Mouse (Mus musculus) neural tube, embryonic 13.5 days (tissue): Measurements from ENCODE around the gene D8Ertd738e. TPM values are rescaled to one million over a fixed set of nuclear protein-coding genes. Genes with fewer than 3 reads are reported as not detected.

Experiments
- ATAC-seq: fragments of 200-750 bp; cut with Nextera tagmentation; 2 replicates; pipeline ENCODE4 v1.8.0; 2017; ENCODE audit warnings: low read depth, mild to moderate bottlenecking, moderate TSS enrichment, moderate library complexity
- H3K27ac ChIP-seq: fragments of 300-500 bp; sonication (generic); replicated peaks from 2 replicates; pipeline ENCODE4 v1.5.1; 2015; ENCODE audit warnings: moderate library complexity, mild to moderate bottlenecking, inconsistent platforms
- H3K27me3 ChIP-seq: fragments of 300-500 bp; sonication (generic); 2 replicates; pipeline ENCODE4 v1.6.1; 2015; ENCODE audit warnings: mild to moderate bottlenecking, inconsistent platforms
- H3K36me3 ChIP-seq: fragments of 300-500 bp; sonication (generic); 2 replicates; pipeline ENCODE4 v1.6.1; 2015; ENCODE audit warnings: mild to moderate bottlenecking, inconsistent platforms
- H3K4me1 ChIP-seq: fragments of 300-500 bp; sonication (generic); replicated peaks from 2 replicates; pipeline ENCODE4 v1.6.1; 2015; ENCODE audit warnings: inconsistent platforms
- H3K4me2 ChIP-seq: fragments of 300-500 bp; sonication (generic); 2 replicates; pipeline ENCODE4 v1.6.1; 2015; ENCODE audit warnings: inconsistent platforms, mild to moderate bottlenecking, moderate library complexity
- H3K4me3 ChIP-seq: fragments of 300-500 bp; sonication (generic); 2 replicates; pipeline ENCODE4 v1.5.1; 2015; ENCODE audit warnings: mild to moderate bottlenecking, inconsistent platforms
- H3K9ac ChIP-seq: fragments of 300-500 bp; sonication (generic); 2 replicates; pipeline ENCODE4 v1.6.1; 2015; ENCODE audit warnings: moderate library complexity, mild to moderate bottlenecking, inconsistent platforms
- H3K9me3 ChIP-seq: fragments of 300-500 bp; sonication (generic); 2 replicates; pipeline ENCODE4 v1.6.1; 2016; ENCODE audit warnings: inconsistent platforms
- WGBS: fragments of 180-500 bp; shearing (Covaris S2); methylation state at CpG from one replicate; pipeline ENCODE4 v1.1.7; 2015; 5-methylcytosine and 5-hydroxymethylcytosine counted together
- polyA plus RNA-seq: library from polyadenylated mRNA; unstranded; fragments of >200 nt; fragmentation: Nextera tagmentation; extraction: Ambion mirVana; gene quantifications from 2 replicates; pipeline ENCODE4 v1.2.1, GENCODE M21; 2015

D8Ertd738e gene
- polyA plus RNA-seq, 1 experiment from 2014 or later = 273 TPM

- Histone ChIP-seq H3K36me3 (peaks cover 40% of the 10 kb centered on the region), H3K4me3 (peak overlapping the region; percentile 95), H3K4me1 (peaks cover 43% of the 10 kb centered on the region), H3K27me3 (no peaks in the 10 kb centered on the region), H3K9me3 (no peaks in the 10 kb centered on the region), H3K9ac (peak overlapping the region; percentile 97), H3K27ac (peak overlapping the region; percentile 73), H3K4me2 (peak overlapping the region; percentile 96)
- ATAC-seq = no peak
- WGBS = 26% methylated on average over 10 of the region's 10 CpGs
These were observed 13.6 kb downstream of the D8Ertd738e start for GRCm38 (mm10) chr8:84235746-84236409.

DNA sequence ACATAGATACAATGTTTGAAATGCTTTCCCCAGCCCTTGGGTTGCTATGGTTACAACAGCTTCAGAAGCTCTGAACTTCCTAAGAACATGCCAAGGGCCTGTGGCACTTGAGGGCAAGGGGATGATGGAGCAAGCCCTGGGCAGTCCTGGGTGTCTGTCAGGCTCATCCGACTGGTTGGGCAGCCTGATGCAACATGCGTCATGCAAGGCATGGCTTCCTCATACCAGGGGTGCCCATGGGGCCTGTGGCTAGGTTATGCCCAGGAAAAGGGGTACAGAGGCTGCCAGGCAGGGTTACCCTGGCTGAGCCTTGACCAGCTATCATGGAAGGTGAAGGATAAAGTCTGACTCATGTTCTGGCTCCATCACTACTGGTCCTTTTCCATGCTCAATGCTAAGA is 16.5 kb downstream of the D8Ertd738e start:
- H3K4me3 ChIP-seq = no peak overlapping the region
- H3K27ac ChIP-seq = no peak overlapping the region
- peaks cover 42% of the 10 kb centered on the region for H3K4me1 ChIP-seq
- H3K9me3 ChIP-seq = no peaks in the 10 kb centered on the region
- peak overlapping the region; percentile 26; the same call in 1 of the 2 replicates for H3K9ac ChIP-seq
- peaks cover 69% of the 10 kb centered on the region for H3K36me3 ChIP-seq
- no peak for ATAC-seq
- H3K27me3 ChIP-seq = no peaks in the 10 kb centered on the region
- no peak overlapping the region for H3K4me2 ChIP-seq
- 92% methylated on average over 2 of the region's 2 CpGs for WGBS

- peaks cover 30% of the 10 kb centered on the region for H3K4me1 ChIP-seq
- no peak overlapping the region for H3K27ac ChIP-seq
- ATAC-seq = no peak
- H3K27me3 ChIP-seq = no peaks in the 10 kb centered on the region
- no peak overlapping the region for H3K9ac ChIP-seq
- 81% methylated on average over 17 of the region's 17 CpGs for WGBS
- H3K9me3 ChIP-seq = no peaks in the 10 kb centered on the region
- H3K4me3 ChIP-seq = no peak overlapping the region
- no peak overlapping the region for H3K4me2 ChIP-seq
- H3K36me3 ChIP-seq = peaks cover 92% of the 10 kb centered on the region
These were observed 18.8 kb downstream of the D8Ertd738e start for GRCm38 (mm10) chr8:84230735-84231134.

DNA sequence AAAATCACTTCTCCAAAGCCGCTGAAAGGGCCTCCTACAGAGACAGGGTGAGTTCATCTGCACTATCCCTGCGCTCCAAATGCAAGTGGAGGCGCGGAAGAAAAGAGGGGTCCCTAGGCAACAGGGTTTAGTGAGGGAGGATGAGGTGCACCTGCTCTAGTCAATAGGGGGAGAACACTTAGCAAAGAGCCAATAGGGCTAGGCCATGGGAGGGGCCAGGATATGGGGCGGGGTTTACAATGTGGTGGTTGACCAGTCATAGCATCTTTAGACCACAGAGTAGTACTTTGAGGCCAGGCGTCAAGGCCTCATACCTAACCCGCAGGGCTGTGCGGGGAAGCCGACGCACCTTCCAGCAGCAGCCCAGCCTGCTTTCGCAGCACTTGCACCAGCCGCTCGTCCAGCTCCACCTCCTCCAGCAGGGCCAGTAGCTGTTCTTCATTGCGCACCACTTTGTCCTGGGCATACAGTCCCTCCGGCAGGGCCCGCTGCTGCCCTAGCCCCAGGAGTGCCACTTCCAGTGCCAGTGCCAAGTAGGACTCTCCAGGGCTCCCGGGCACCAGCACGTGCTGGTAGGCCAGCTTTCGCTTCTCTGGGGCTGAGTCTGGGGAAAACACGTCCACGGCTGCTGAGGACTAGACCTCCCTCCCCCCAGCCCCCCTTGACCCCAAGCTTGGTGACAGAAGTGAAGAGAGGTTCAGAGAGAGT is 26.0 kb downstream of the D8Ertd738e start:
- Histone ChIP-seq H3K9ac (no peak overlapping the region), H3K9me3 (no peaks in the 10 kb centered on the region), H3K27me3 (no peaks in the 10 kb centered on the region), H3K27ac (no peak overlapping the region), H3K36me3 (peaks cover 98% of the 10 kb centered on the region), H3K4me1 (no peaks in the 10 kb centered on the region), H3K4me3 (no peak overlapping the region), H3K4me2 (no peak overlapping the region)
- 81% methylated on average over 21 of the region's 21 CpGs for WGBS
- 0 out of 2 replicates have a peak, but pooled peaks have one; percentile 33 for ATAC-seq

DNA sequence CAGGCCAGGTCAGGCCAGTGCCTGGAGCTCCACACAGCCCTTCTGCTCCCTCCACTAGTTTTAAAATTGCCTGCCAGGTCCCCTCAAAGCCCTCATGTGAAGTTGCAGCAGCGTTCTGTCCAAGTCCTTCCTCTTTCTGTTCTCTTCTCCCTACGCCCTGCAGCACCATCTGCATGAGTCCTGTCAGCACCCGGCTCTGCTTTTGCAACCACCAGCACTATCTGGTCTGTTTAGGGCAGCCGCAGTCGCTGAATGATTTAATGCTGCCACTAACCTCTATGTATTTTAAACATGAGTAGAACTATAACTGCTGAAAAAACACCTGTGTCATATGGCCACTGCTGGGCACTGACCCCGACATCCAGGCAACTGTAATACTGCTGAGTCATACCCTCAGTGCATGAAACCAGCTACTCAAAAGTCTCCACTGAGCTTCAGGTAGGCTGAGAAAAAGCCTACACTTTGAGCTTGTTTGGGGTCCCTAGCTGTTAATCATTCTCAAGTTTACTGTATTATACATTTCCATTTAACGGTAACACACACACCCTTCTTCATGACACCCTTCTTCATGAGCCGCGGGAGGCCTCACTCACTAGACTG is 26.9 kb downstream of the D8Ertd738e start:
- H3K27me3 ChIP-seq = no peaks in the 10 kb centered on the region
- no peak overlapping the region for H3K9ac ChIP-seq
- H3K9me3 ChIP-seq = no peaks in the 10 kb centered on the region
- ATAC-seq = no peak
- WGBS = 97% methylated on average over 9 of the region's 9 CpGs
- H3K4me2 ChIP-seq = no peak overlapping the region
- H3K36me3 ChIP-seq = peaks cover 98% of the 10 kb centered on the region
- no peaks in the 10 kb centered on the region for H3K4me1 ChIP-seq
- H3K27ac ChIP-seq = no peak overlapping the region
- H3K4me3 ChIP-seq = no peak overlapping the region

- no peak for ATAC-seq
- no peak overlapping the region for H3K9ac ChIP-seq
- peaks cover 98% of the 10 kb centered on the region for H3K36me3 ChIP-seq
- H3K4me2 ChIP-seq = no peak overlapping the region
- no peak overlapping the region for H3K27ac ChIP-seq
- no peaks in the 10 kb centered on the region for H3K9me3 ChIP-seq
- WGBS = 88% methylated on average over 7 of the region's 7 CpGs
- H3K4me3 ChIP-seq = no peak overlapping the region
- no peaks in the 10 kb centered on the region for H3K27me3 ChIP-seq
- no peaks in the 10 kb centered on the region for H3K4me1 ChIP-seq
These were observed 29.4 kb downstream of the D8Ertd738e start for GRCm38 (mm10) chr8:84220105-84220504.

- Histone ChIP-seq H3K4me3 (no peak overlapping the region), H3K4me1 (no peaks in the 10 kb centered on the region), H3K36me3 (peaks cover 98% of the 10 kb centered on the region), H3K9me3 (no peaks in the 10 kb centered on the region), H3K27ac (no peak overlapping the region), H3K4me2 (no peak overlapping the region), H3K9ac (no peak overlapping the region), H3K27me3 (no peaks in the 10 kb centered on the region)
- no peak for ATAC-seq
- WGBS = 99% methylated on average over 5 of the region's 5 CpGs
These were observed 31.4 kb downstream of the D8Ertd738e start for GRCm38 (mm10) chr8:84218143-84218542.

DNA sequence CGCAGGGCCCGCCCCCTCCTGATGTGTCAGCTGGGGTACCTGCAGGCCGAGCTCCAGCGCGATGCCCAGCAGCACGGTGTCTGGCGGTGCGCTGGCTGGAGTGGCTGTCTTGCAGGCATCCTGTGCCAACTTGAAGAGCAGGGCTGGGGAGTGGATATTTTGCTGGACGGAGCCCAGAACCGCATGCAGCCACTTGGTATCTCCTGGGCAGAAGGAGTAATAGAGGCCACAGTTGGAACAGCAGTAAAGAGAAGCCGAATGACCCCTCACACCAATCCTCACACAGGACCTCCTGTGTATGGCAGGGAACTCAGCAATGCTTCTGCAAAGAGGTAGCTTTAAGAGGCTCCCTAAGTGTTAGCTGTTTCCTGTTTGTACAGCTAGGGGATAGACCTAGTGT is 32.3 kb downstream of the D8Ertd738e start:
- Histone ChIP-seq H3K36me3 (peaks cover 98% of the 10 kb centered on the region), H3K4me2 (no peak overlapping the region), H3K4me3 (no peak overlapping the region), H3K27me3 (no peaks in the 10 kb centered on the region), H3K9me3 (no peaks in the 10 kb centered on the region), H3K27ac (no peak overlapping the region), H3K4me1 (no peaks in the 10 kb centered on the region), H3K9ac (no peak overlapping the region)
- 94% methylated on average over 11 of the region's 11 CpGs for WGBS
- ATAC-seq = no peak

GRCm38 (mm10) chr8:84213277-84213676 is 36.2 kb downstream of the D8Ertd738e start:
- no peaks in the 10 kb centered on the region for H3K27me3 ChIP-seq
- peaks cover 83% of the 10 kb centered on the region for H3K36me3 ChIP-seq
- peaks cover 24% of the 10 kb centered on the region for H3K4me1 ChIP-seq
- no peaks in the 10 kb centered on the region for H3K9me3 ChIP-seq
- ATAC-seq = no peak
- no peak overlapping the region for H3K4me3 ChIP-seq
- 94% methylated on average over 4 of the region's 4 CpGs for WGBS
- no peak overlapping the region for H3K27ac ChIP-seq
- H3K9ac ChIP-seq = no peak overlapping the region
- H3K4me2 ChIP-seq = no peak overlapping the region

GRCm38 (mm10) chr8:84211881-84212563 is 37.5 kb downstream of the D8Ertd738e start:
- no peaks in the 10 kb centered on the region for H3K9me3 ChIP-seq

GRCm38 (mm10) chr8:84211202-84211601 is 38.3 kb downstream of the D8Ertd738e start:
- Histone ChIP-seq H3K27ac (no peak overlapping the region), H3K9me3 (no peaks in the 10 kb centered on the region), H3K36me3 (peaks cover 62% of the 10 kb centered on the region), H3K4me1 (peaks cover 33% of the 10 kb centered on the region), H3K4me2 (no peak overlapping the region), H3K9ac (no peak overlapping the region), H3K4me3 (no peak overlapping the region), H3K27me3 (no peaks in the 10 kb centered on the region)
- no peak for ATAC-seq
- 89% methylated on average over 3 of the region's 3 CpGs for WGBS

More at GRCm38 (mm10) chr8:84211881-84212563, 37.5 kb downstream of the D8Ertd738e start:
- H3K4me2 ChIP-seq = no peak overlapping the region
- peaks cover 70% of the 10 kb centered on the region for H3K36me3 ChIP-seq
- H3K9ac ChIP-seq = no peak overlapping the region
- H3K27me3 ChIP-seq = no peaks in the 10 kb centered on the region
- no peak for ATAC-seq
- no peak overlapping the region for H3K27ac ChIP-seq
- 92% methylated on average over 31 of the region's 31 CpGs for WGBS
- H3K4me3 ChIP-seq = no peak overlapping the region
- H3K4me1 ChIP-seq = peaks cover 33% of the 10 kb centered on the region
